Mouse (Mus musculus): ENCODE measurements around the gene Cyp2d9. TPM values are rescaled to one million over a fixed set of nuclear protein-coding genes. Genes with fewer than 3 reads are reported as not detected.

Cyp2d9 gene
- total and polyA plus RNA-seq, 3 experiments = not detected

- Histone ChIP-seq H3K27ac (ENCODE audit: control insufficient read depth, low read depth, low read length) (no peak within 1 kb of the TSS), H3K9ac (ENCODE audit: control insufficient read depth, low read depth, low read length, poor library complexity, severe bottlenecking) (no peak within 1 kb of the TSS), H3K4me1 (ENCODE audit: control insufficient read depth in 1 of 2, insufficient read depth in 2 of 2, low read length in 2 of 2) (no peaks in the 10 kb centered on the region), H3K27me3 (ENCODE audit: control insufficient read depth in 1 of 2, insufficient read depth in 2 of 2, low read length in 2 of 2) (peaks cover 0 to 5% of the 10 kb centered on the region in 2 experiments; a peak in 2 of 4 replicates), H3K9me3 (replicated peaks; ENCODE audit: insufficient read depth, low read length) (no peaks in the 10 kb centered on the region), H3K36me3 (ENCODE audit: control insufficient read depth in 1 of 2, insufficient read depth in 2 of 2, low read length in 2 of 2) (no peaks in the 10 kb centered on the region), H3K4me3 (ENCODE audit: control insufficient read depth in 1 of 2, insufficient read depth in 1 of 2, low read depth in 2 of 2, low read length in 2 of 2) (no peak within 1 kb of the TSS), H3K79me2 (ENCODE audit: control insufficient read depth, insufficient read depth, low read length, poor library complexity) (no peaks in the 10 kb centered on the region)
- no peak for DNase-seq (ENCODE audit: low read depth, low spot score)
- TF ChIP-seq GATA1 (IDR thresholded peaks at IDR 0.05; ENCODE audit: low read depth, low read length) = no peak
- no peak for TF ChIP-seq RAD21 (IDR thresholded peaks at IDR 0.05; ENCODE audit: low read depth, low read length)
- no peak for TF ChIP-seq HCFC1 (IDR thresholded peaks at IDR 0.05; ENCODE audit: low read depth, low read length)
- TF ChIP-seq ZKSCAN1 (IDR thresholded peaks at IDR 0.05; ENCODE audit: low read depth, low read length) = no peak
- TF ChIP-seq TBP (IDR thresholded peaks at IDR 0.05; ENCODE audit: low read depth, low read length) = no peak
- TF ChIP-seq GABPA (IDR thresholded peaks at IDR 0.05; ENCODE audit: low read depth, low read length) = no peak
- TF ChIP-seq CHD1 (IDR thresholded peaks at IDR 0.05; ENCODE audit: low read depth, low read length) = no peak
- no peak for TF ChIP-seq E2F4 (IDR thresholded peaks at IDR 0.05; ENCODE audit: borderline replicate concordance, low read depth, low read length)
- no peak for TF ChIP-seq UBTF (IDR thresholded peaks at IDR 0.05; ENCODE audit: borderline replicate concordance, insufficient read depth, low read depth, low read length)
- TF ChIP-seq CTCF (IDR thresholded peaks at IDR 0.05 in 2 of 3, conservative IDR thresholded peaks at IDR 0.05 in 1 of 3; ENCODE audit: control insufficient read depth in 1 of 3, insufficient read depth in 1 of 3, low read depth in 2 of 3, low read length in 3 of 3, poor library complexity in 1 of 3, severe bottlenecking in 1 of 3) = no peak
- TF ChIP-seq KAT2A (conservative IDR thresholded peaks at IDR 0.05; ENCODE audit: low read depth, low read length) = no peak
- TF ChIP-seq ETS1 (IDR thresholded peaks at IDR 0.05; ENCODE audit: low read depth, low read length) = no peak
- TF ChIP-seq ZMIZ1 (IDR thresholded peaks at IDR 0.05; ENCODE audit: low read depth, low read length) = no peak
- no peak for TF ChIP-seq RCOR1 (IDR thresholded peaks at IDR 0.05; ENCODE audit: low read depth, low read length)
- TF ChIP-seq POLR2AphosphoS2 (IDR thresholded peaks at IDR 0.05; ENCODE audit: low read length) = no peak
Measured at GRCm38 (mm10) chr15:82406981-82407380, 26.3 kb upstream of the Cyp2d9 start, which contains the start of gene Cyp2d10. Gene Cyp2d10, minus strand, starts transcription at chr15:82407195.

GRCm38 (mm10) chr15:82407536-82407935 is 25.7 kb upstream of the Cyp2d9 start:
- H3K79me2 ChIP-seq (ENCODE audit: control insufficient read depth, insufficient read depth, low read length, poor library complexity) = no peaks in the 10 kb centered on the region
- no peak overlapping the region for H3K9ac ChIP-seq (ENCODE audit: control insufficient read depth, low read depth, low read length, poor library complexity, severe bottlenecking)
- H3K4me3 ChIP-seq (ENCODE audit: control insufficient read depth in 1 of 2, insufficient read depth in 1 of 2, low read depth in 2 of 2, low read length in 2 of 2) = no peak overlapping the region
- no peaks in the 10 kb centered on the region for H3K9me3 ChIP-seq (replicated peaks; ENCODE audit: insufficient read depth, low read length)
- no peak overlapping the region for H3K27ac ChIP-seq (ENCODE audit: control insufficient read depth, low read depth, low read length)
- H3K4me1 ChIP-seq (ENCODE audit: control insufficient read depth in 1 of 2, insufficient read depth in 2 of 2, low read length in 2 of 2) = no peaks in the 10 kb centered on the region
- no peak for DNase-seq (ENCODE audit: low read depth, low spot score)
- H3K27me3 ChIP-seq (ENCODE audit: control insufficient read depth in 1 of 2, insufficient read depth in 2 of 2, low read length in 2 of 2) = peaks cover 0 to 5% of the 10 kb centered on the region in 2 experiments; a peak in 2 of 4 replicates
- no peaks in the 10 kb centered on the region for H3K36me3 ChIP-seq (ENCODE audit: control insufficient read depth in 1 of 2, insufficient read depth in 2 of 2, low read length in 2 of 2)
- TF ChIP-seq POLR2AphosphoS5 (IDR thresholded peaks at IDR 0.05; ENCODE audit: borderline replicate concordance, low read depth, low read length) (no peak), MAFK (IDR thresholded peaks at IDR 0.05; ENCODE audit: borderline replicate concordance, low read depth, low read length) (no peak), CTCF (IDR thresholded peaks at IDR 0.05 in 2 of 3, conservative IDR thresholded peaks at IDR 0.05 in 1 of 3; ENCODE audit: control insufficient read depth in 1 of 3, insufficient read depth in 1 of 3, low read depth in 2 of 3, low read length in 3 of 3, poor library complexity in 1 of 3, severe bottlenecking in 1 of 3) (no peak), NRF1 (IDR thresholded peaks at IDR 0.05; ENCODE audit: insufficient read depth, low read depth, low read length, poor library complexity, severe bottlenecking) (no peak), GABPA (IDR thresholded peaks at IDR 0.05; ENCODE audit: low read depth, low read length) (no peak), POLR2A (IDR thresholded peaks at IDR 0.05; ENCODE audit: control insufficient read depth in 1 of 2, insufficient read depth in 1 of 2, low read depth in 1 of 2, low read length in 2 of 2, poor library complexity in 1 of 2) (no peak), MAZ (IDR thresholded peaks at IDR 0.05; ENCODE audit: low read depth, low read length) (no peak), MXI1 (IDR thresholded peaks at IDR 0.05; ENCODE audit: low read depth, low read length) (no peak), E2F4 (IDR thresholded peaks at IDR 0.05; ENCODE audit: borderline replicate concordance, low read depth, low read length) (no peak), ZNF384 (IDR thresholded peaks at IDR 0.05; ENCODE audit: low read depth, low read length) (no peak), RAD21 (IDR thresholded peaks at IDR 0.05; ENCODE audit: low read depth, low read length) (no peak), ZKSCAN1 (IDR thresholded peaks at IDR 0.05; ENCODE audit: low read depth, low read length) (no peak), USF1 (IDR thresholded peaks at IDR 0.05; ENCODE audit: low read depth, low read length) (no peak)
